Mouse (Mus musculus) T-helper 17 cell (primary cell): ENCODE data around the gene Prmt6.

ENCODE experiments used
- in situ Hi-C, 2 experiments: fragments of 300-600 bp; cut with MboI, MseI; formaldehyde crosslinking; loops; 1 replicate in 1 of 2; 2 replicates in 1 of 2; pipeline ENCODE4 v1.15.1; 2025; ENCODE audit warnings: high pct_unique_total_duplicates in 2 of 2

Gene Prmt6

GRCm38 (mm10) chr3:110250839-110251700 is at the start of gene Prmt6:
Gene Prmt6 (minus strand): TSS chr3:110250998.
- in situ Hi-C loops = loop anchor here in 1 of 2 experiments (10.0 kb wide), 1 partner anchor 906 kb away; the partner anchor contains the start of gene Vav3

GRCm38 (mm10) chr3:110290485-110291045 is 39.8 kb upstream of the Prmt6 start:
- in situ Hi-C loops = no loop called here

GRCm38 (mm10) chr3:110282651-110283050 is 31.9 kb upstream of the Prmt6 start:
- in situ Hi-C loops = no loop called here

- in situ Hi-C loops = no loop called here
Measured at GRCm38 (mm10) chr3:110267790-110268189, 17.0 kb upstream of the Prmt6 start.

- in situ Hi-C loops = loop anchor here in 1 of 2 experiments (10.0 kb wide), 1 partner anchor 908 kb away; the partner anchor contains the start of gene Vav3
Measured at GRCm38 (mm10) chr3:110253105-110253504, 2.3 kb upstream of the Prmt6 start.

- in situ Hi-C loops = loop anchor here in 1 of 2 experiments (10.0 kb wide), 1 partner anchor 905 kb away; the partner anchor contains the start of gene Vav3
Measured at GRCm38 (mm10) chr3:110249891-110250838, 633 bp downstream of the Prmt6 start.

- in situ Hi-C loops = loop anchor here in 1 of 2 experiments (10.0 kb wide), 1 partner anchor 1372 kb away; no protein-coding TSS in a partner anchor
Measured at GRCm38 (mm10) chr3:110236819-110237463, 13.9 kb downstream of the Prmt6 start.
